Mouse (Mus musculus): ENCODE measurements around the gene Trak1.

DNA sequence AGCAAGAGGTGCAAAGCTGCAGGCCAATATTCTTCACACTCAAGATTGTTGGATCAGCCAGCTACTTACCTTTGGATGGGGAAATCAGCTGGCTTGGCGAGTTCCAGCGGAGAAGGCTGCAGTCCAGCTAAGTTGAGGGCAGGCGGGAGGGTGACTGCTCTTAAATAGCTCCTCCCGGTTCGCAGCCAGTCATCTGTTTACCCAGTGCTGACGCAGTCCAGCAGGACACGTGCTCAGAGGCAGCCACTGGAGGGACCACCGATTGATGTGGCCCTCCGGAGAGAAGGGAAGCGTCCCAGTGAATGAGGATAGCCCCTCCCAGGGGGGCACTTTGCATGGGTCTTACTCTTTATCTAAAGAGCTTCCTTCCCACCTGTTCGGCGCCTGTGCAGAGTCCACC is 198.2 kb downstream of the Trak1 start, which contains the start of gene Cck:
- TF ChIP-seq CTCF (conservative IDR thresholded peaks at IDR 0.05; ENCODE audit: low read length) (no peak), NANOG (IDR thresholded peaks at IDR 0.05; ENCODE audit: borderline replicate concordance, low read length) (no peak)

Measured in E14TG2a.4 (cell line).